Mouse (Mus musculus) mouse trophoblast stem cell (cell line): ENCODE measurements around the gene Dars.

Experiments
- in situ Hi-C, 2 experiments: fragments of 300-500 bp; cut with MseI, MboI; formaldehyde crosslinking; loops; 2 replicates in 1 of 2; 3 replicates in 1 of 2; pipeline ENCODE4 v1.15.1; 2025

Gene Dars

GRCm38 (mm10) chr1:128417533-128417888, 343 bp upstream of the Dars start:
- in situ Hi-C loops: no loop called here

GRCm38 (mm10) chr1:128411141-128411540, 6.0 kb downstream of the Dars start:
- in situ Hi-C loops: no loop called here

- in situ Hi-C loops: no loop called here
Measured at GRCm38 (mm10) chr1:128406846-128407245, 10.3 kb downstream of the Dars start.

GRCm38 (mm10) chr1:128405675-128406074, 11.5 kb downstream of the Dars start:
- in situ Hi-C loops: no loop called here

- in situ Hi-C loops: no loop called here
Measured at GRCm38 (mm10) chr1:128405041-128405481, 12.1 kb downstream of the Dars start.

GRCm38 (mm10) chr1:128400926-128401325, 16.2 kb downstream of the Dars start:
- in situ Hi-C loops: no loop called here

- in situ Hi-C loops: no loop called here
Measured at GRCm38 (mm10) chr1:128399941-128400915, 16.9 kb downstream of the Dars start.

- in situ Hi-C loops: no loop called here
Measured at GRCm38 (mm10) chr1:128398738-128399445, 18.3 kb downstream of the Dars start.

- in situ Hi-C loops: no loop called here
Measured at GRCm38 (mm10) chr1:128394657-128395056, 22.5 kb downstream of the Dars start.

GRCm38 (mm10) chr1:128392382-128392781, 24.8 kb downstream of the Dars start:
- in situ Hi-C loops: no loop called here

- in situ Hi-C loops: no loop called here
Measured at GRCm38 (mm10) chr1:128386487-128386886, 30.7 kb downstream of the Dars start.

GRCm38 (mm10) chr1:128376841-128377240, 40.3 kb downstream of the Dars start:
- in situ Hi-C loops: no loop called here

- in situ Hi-C loops: no loop called here
Measured at GRCm38 (mm10) chr1:128372143-128372860, 44.9 kb downstream of the Dars start.

- in situ Hi-C loops: loop anchor here in 1 of 2 experiments (10.0 kb wide), 1 partner anchor 456 kb away; no protein-coding TSS in a partner anchor
Measured at GRCm38 (mm10) chr1:128368732-128369441, 48.3 kb downstream of the Dars start.

GRCm38 (mm10) chr1:128360601-128361000, 56.6 kb downstream of the Dars start:
- in situ Hi-C loops: loop anchor here in 1 of 2 experiments (10.0 kb wide), 1 partner anchor 464 kb away; no protein-coding TSS in a partner anchor

GRCm38 (mm10) chr1:128359554-128360376, 57.4 kb downstream of the Dars start, which contains the start of gene Mcm6:
Gene Mcm6, minus strand, starts transcription at chr1:128359664.
- in situ Hi-C loops: loop anchor here in 1 of 2 experiments (10.0 kb wide), 1 partner anchor 465 kb away; no protein-coding TSS in a partner anchor

- in situ Hi-C loops: no loop called here
Measured at GRCm38 (mm10) chr1:128358916-128359553, 58.1 kb downstream of the Dars start.

- in situ Hi-C loops: no loop called here
Measured at GRCm38 (mm10) chr1:128358276-128358675, 58.9 kb downstream of the Dars start.

GRCm38 (mm10) chr1:128357452-128357851, 59.7 kb downstream of the Dars start:
- in situ Hi-C loops: no loop called here

- in situ Hi-C loops: no loop called here
Measured at GRCm38 (mm10) chr1:128353092-128353491, 64.1 kb downstream of the Dars start.
